Mouse (Mus musculus) gastrocnemius, adult 2 months (tissue): ENCODE results near the gene Spata18. TPM values are rescaled to one million over a fixed set of nuclear protein-coding genes. Genes with fewer than 3 reads are reported as not detected.

ENCODE experiments used
- DNase-seq: peaks from one replicate; pipeline ENCODE4 v3.0.0; 2022
- H3K27ac ChIP-seq: fragments of 200-600 bp; 2 replicates; pipeline ENCODE4 v1.8.1; 2022; ENCODE audit warnings: mild to moderate bottlenecking
- H3K4me3 ChIP-seq: fragments of 200-600 bp; 2 replicates; pipeline ENCODE4 v1.8.1; 2022; ENCODE audit warnings: mild to moderate bottlenecking, moderate library complexity
- CTCF ChIP-seq: fragments of 200-600 bp; IDR thresholded peaks from 2 replicates; pipeline ENCODE4 v1.8.1; 2022; ENCODE audit warnings: antibody characterized with exemption, mild to moderate bottlenecking, moderate library complexity
- intact Hi-C: fragments of 180-260 bp; cut with DNase I; formaldehyde crosslinking; loops from one replicate; pipeline ENCODE4 v1.15.1; 2025
- total RNA-seq, 2 experiments: library from RNA; stranded (reverse); gene quantifications; 2 replicates each; pipeline ENCODE4 v1.2.3; 2021

Spata18 gene
- total RNA-seq, 2 experiments from 2014 or later: not detected

GRCm38 (mm10) chr5:73676626-73677025 lies 25.4 kb downstream of the Spata18 start:
- H3K27ac ChIP-seq: no peak overlapping the region
- H3K4me3 ChIP-seq: peak overlapping the region; percentile 28; the same call in 1 of the 2 replicates
- TF ChIP-seq CTCF: no peak
- no peak for DNase-seq
- intact Hi-C loops: no loop called here

- no peak overlapping the region for H3K4me3 ChIP-seq
Observed at GRCm38 (mm10) chr5:73683221-73683620, 32.0 kb downstream of the Spata18 start.

GRCm38 (mm10) chr5:73683706-73684409 lies 32.7 kb downstream of the Spata18 start:
- no peak for DNase-seq
- no peak overlapping the region for H3K27ac ChIP-seq
- TF ChIP-seq CTCF: peak; percentile 36; the same call in 1 of the 2 replicates
- no peak overlapping the region for H3K4me3 ChIP-seq
- intact Hi-C loops: no loop called here

More at GRCm38 (mm10) chr5:73683221-73683620, 32.0 kb downstream of the Spata18 start:
- DNase-seq: no peak
- intact Hi-C loops: no loop called here
- H3K27ac ChIP-seq: no peak overlapping the region
- TF ChIP-seq CTCF: no peak

GRCm38 (mm10) chr5:73686149-73686548 lies 35.0 kb downstream of the Spata18 start:
- intact Hi-C loops: loop anchor here (5.0 kb wide), 1 partner anchor 591 kb away; no protein-coding TSS in a partner anchor
- Histone ChIP-seq H3K27ac (no peak overlapping the region), H3K4me3 (no peak overlapping the region)
- peak; percentile 51 for TF ChIP-seq CTCF
- DNase-seq: no peak

GRCm38 (mm10) chr5:73688576-73688975 lies 37.4 kb downstream of the Spata18 start:
- no peak for DNase-seq

GRCm38 (mm10) chr5:73690146-73690545 lies 39.0 kb downstream of the Spata18 start:
- Histone ChIP-seq H3K27ac (no peak overlapping the region), H3K4me3 (no peak overlapping the region)
- DNase-seq: no peak
- no peak for TF ChIP-seq CTCF
- intact Hi-C loops: no loop called here

More at GRCm38 (mm10) chr5:73688576-73688975, 37.4 kb downstream of the Spata18 start:
- TF ChIP-seq CTCF: no peak
- Histone ChIP-seq H3K4me3 (no peak overlapping the region), H3K27ac (no peak overlapping the region)
- intact Hi-C loops: loop anchor here (5.0 kb wide), 1 partner anchor 589 kb away; no protein-coding TSS in a partner anchor

GRCm38 (mm10) chr5:73691723-73692520 lies 40.7 kb downstream of the Spata18 start:
- TF ChIP-seq CTCF: no peak
- no peak for DNase-seq
- H3K4me3 ChIP-seq: no peak overlapping the region
- H3K27ac ChIP-seq: no peak overlapping the region
- intact Hi-C loops: no loop called here

GRCm38 (mm10) chr5:73693778-73694177 lies 42.6 kb downstream of the Spata18 start:
- H3K4me3 ChIP-seq: no peak overlapping the region
- intact Hi-C loops: no loop called here
- H3K27ac ChIP-seq: no peak overlapping the region
- no peak for TF ChIP-seq CTCF
- DNase-seq: no peak

- TF ChIP-seq CTCF: no peak
- intact Hi-C loops: no loop called here
- no peak for DNase-seq
- Histone ChIP-seq H3K4me3 (no peak overlapping the region), H3K27ac (no peak overlapping the region)
Observed at GRCm38 (mm10) chr5:73694254-73695015, 43.3 kb downstream of the Spata18 start.

- H3K4me3 ChIP-seq: no peak overlapping the region
- no peak for TF ChIP-seq CTCF
- DNase-seq: no peak
- H3K27ac ChIP-seq: no peak overlapping the region
- intact Hi-C loops: no loop called here
Observed at GRCm38 (mm10) chr5:73697700-73698099, 46.5 kb downstream of the Spata18 start.

- intact Hi-C loops: no loop called here
- TF ChIP-seq CTCF: no peak
- Histone ChIP-seq H3K4me3 (no peak overlapping the region), H3K27ac (peak overlapping the region; percentile 38)
- DNase-seq: peak; percentile 27
Observed at GRCm38 (mm10) chr5:73701063-73701890, 50.1 kb downstream of the Spata18 start.
